Mouse (Mus musculus) brain, embryonic 14.5 days (tissue): ENCODE data around the gene Fn1. TPM values are rescaled to one million over a fixed set of nuclear protein-coding genes. Genes with fewer than 3 reads are reported as not detected.

Experiments used
- DNase-seq: peaks from one replicate; pipeline ENCODE4 v3.0.0-alpha.2; 2011; ENCODE audit warnings: low read depth
- CTCF ChIP-seq: fragments of 200-500 bp; IDR thresholded peaks from 2 replicates; pipeline ENCODE4 v1.5.1; 2012; ENCODE audit warnings: inconsistent platforms, mild to moderate bottlenecking, moderate library complexity, borderline replicate concordance; ENCODE audit not compliant: insufficient read depth, insufficient read length; ENCODE audit errors: extremely low read depth
- POLR2A ChIP-seq: fragments of 200-500 bp; IDR thresholded peaks from 2 replicates; pipeline ENCODE4 v1.6.1; 2012; ENCODE audit warnings: mild to moderate bottlenecking, inconsistent platforms, borderline replicate concordance; ENCODE audit not compliant: poor library complexity, insufficient read depth, insufficient read length, severe bottlenecking; ENCODE audit errors: extremely low read depth
- polyA plus RNA-seq: library from polyadenylated mRNA; depleted of rRNA; stranded (reverse); fragments of >200 nt; gene quantifications from 2 replicates; pipeline ENCODE4 v1.2.3, GENCODE M21; 2012; rRNA removed

The Fn1 gene
- polyA plus RNA-seq, 1 experiment: 113 TPM

DNA sequence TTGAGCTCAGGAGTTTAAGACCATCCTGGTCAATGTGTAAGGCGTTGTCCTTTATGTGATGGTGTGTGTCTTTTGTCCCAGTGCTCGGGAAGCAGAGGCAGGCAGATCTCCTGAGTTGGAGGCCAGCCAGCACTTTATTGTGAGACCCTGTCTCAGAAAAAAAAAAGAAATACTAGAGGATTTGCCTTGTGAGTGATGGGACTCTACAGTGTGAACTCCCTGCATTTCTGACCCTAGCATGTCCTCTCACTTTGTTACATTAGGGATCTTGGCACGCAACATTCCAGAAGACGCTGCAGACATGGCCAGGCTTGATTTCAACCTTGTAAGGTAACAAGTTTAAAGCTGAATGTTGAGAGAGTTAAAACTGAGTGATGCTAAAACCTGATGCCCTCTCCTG lies 92.4 kb downstream of the Fn1 start:
- TF ChIP-seq POLR2A (no peak), CTCF (no peak)

DNA sequence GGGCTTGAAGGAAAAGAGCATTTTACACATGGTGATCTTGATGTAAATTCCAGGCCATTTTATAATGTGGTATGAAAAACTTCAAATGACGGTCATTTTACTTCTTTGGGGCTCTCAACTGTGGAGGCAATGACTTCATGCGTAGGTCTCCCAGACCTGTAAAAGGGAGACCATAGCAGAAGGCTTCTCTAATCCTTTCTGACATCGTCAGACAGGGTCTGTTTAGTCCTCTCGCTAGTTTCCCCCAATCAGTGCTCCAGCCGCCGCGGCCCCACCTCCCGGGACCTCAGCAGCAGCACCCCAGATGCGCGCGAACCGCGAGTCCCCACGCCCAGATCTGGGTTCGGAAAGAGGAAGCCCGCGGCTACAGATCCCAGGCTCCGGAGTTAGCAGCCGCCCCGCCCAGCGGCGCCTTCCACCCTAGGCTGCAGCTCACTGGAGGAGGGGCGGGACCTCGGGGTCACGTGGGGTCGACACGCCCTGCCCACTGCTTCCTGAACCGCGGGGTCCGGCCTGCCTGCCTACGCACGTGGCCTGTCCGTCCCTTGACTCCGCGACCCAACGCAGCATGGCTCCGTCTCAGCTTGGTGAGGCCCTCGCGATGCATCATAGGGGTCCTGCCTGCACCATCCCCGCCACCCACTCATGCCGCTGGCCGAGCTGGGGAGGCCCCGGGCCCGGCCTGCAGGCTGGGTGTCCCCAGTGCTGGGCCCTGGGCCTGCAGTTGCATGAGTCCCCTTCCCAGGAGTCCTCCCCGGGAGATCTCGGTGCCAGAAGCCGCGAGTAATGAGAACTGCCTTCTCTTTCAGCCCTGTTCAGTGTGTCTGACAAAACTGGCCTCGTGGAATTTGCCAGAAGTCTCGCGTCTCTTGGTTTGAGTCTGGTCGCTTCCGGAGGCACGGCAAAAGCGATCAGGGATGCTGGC lies 96.0 kb downstream of the Fn1 start, which contains the start of gene Atic:
Atic (plus strand) TSS at position 463 of the 925 bp plus-strand sequence.
- no peak for TF ChIP-seq POLR2A
- no peak for TF ChIP-seq CTCF
- peak; percentile 95 for DNase-seq

More for the DNA sequence above, 92.4 kb downstream of the Fn1 start:
- no peak for DNase-seq

DNA sequence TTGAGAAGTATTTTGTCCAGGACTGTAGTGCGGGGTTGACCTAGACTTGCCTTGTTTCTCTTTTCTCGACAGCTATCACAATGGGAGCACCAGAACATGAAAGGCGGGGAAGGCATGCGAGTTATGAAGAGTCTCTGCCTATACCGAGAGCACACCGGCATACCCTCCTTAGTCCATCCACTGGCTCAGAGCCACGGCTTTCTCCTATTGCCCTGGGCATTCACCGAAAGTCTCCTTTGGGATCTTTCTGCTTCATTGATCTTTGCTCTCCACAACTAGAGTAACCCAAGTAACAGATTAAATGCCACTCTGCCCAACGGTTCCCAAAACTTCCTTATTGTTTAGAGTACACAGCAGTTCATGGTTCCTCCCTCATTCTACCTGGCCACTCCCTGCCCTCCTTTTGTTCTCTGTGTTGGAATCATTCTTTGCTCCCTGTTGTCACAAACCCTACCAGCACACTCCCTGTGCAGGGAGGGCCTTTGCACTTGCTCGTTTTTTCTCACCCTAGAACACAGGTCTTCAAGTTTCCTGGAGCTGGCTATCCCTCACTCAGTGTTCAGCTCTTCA lies 102.3 kb downstream of the Fn1 start:
- DNase-seq: no peak
- TF ChIP-seq CTCF (no peak), POLR2A (no peak)

DNA sequence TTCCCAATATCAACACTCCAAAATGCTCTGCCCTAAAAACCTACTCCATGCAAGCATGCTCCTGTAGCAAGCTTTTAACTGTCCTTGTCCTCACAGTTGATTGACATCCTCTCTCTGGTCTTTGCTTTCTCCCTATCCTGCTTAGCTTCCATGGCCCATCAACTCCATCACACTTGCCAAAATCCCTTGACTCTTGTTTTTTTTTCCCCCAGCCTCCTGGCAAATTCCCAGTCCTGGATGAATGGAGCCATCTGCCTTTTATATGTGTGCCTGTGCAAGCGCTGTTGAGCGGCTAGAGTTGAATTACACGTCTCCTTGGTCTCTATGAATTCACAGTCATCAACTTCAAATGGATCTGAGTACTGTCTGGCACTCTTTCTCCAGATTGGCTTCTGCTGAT lies 112.6 kb downstream of the Fn1 start:
- peak; percentile 71 for DNase-seq
- TF ChIP-seq POLR2A (no peak), CTCF (no peak)

DNA sequence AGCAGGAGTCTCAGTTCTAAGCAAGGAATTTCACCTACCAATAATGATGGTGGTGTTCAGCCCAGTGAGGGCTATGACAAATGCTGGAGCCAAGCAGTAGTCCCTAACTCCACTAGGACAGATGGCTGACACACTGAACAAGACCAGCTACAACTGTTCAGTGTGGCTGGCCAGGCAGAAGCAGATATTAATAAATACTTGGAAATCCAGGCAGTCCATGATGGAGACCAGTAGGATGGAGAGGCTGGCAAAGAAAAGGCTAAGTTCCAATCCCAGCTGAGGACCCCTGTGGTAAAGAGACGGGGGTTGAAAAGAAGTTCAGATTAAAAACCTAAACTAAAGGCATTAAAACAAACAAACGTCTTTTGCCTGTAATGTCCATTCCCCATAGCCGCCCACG lies 113.4 kb downstream of the Fn1 start:
- TF ChIP-seq CTCF: no peak
- DNase-seq: no peak

Other genes starting within 250 kb of the Fn1 start
- 0.10 and 0.13 TPM in 2 replicates for gene Abca12, start 238.3 kb downstream of the Fn1 start, polyA plus RNA-seq
- 40.8 and 41.2 TPM in 2 replicates for gene Atic, start 96.0 kb downstream of the Fn1 start, polyA plus RNA-seq